ENCODE assay signal across 16 mouse cellular contexts in the genomic region with DNA sequence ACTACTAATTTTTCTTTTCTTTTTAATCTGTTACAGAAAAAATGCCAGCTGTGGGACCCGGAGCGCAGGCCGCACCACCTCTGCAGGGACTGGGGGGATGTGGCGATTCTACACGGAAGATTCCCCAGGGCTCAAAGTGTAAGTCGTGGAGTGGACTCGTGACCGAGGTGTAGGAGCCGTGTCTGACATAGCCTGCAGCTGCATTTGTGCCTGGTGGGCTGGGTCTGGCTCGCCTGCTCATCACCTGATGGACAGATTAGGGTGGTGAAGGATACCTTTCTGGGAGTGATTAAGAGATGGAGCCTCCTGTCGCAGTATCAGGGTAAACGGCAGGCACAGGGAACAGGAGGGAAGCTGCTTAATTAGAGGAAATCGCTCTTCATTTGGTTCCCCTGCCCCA. TPM values are rescaled to one million over a fixed set of nuclear protein-coding genes. Genes with fewer than 3 reads are reported as not detected.
A peak's percentile ranks its signal among the peaks of the same experiment; 100 is the strongest.
DNase-seq lines count a peak whose midpoint lies in the region.
"Had no signal": no experiment of that assay in that cellular context is flagged by ENCODE, and none has a peak within 500 bp of the region (broad histone marks: within the 10 kb centered on the region; RNA-seq: fewer than 3 reads in every experiment).

No protein-coding gene starts in this region.

- DNase-seq in heart, adult 11 months: peak; percentile 62
- no peak for DNase-seq in heart, adult 8-10 months (ENCODE audit: low spot score)
- peak; percentile 30 for DNase-seq in testis, postnatal 10 days (ENCODE audit: low spot score)
- DNase-seq in testis, postnatal 14 days (ENCODE audit: low spot score): no peak
- no peak for DNase-seq in left cerebral cortex, postnatal 10 days (ENCODE audit: extremely low spot score in 1 of 2, low spot score in 2 of 2)
- DNase-seq: adrenal gland, adult 2 months; adrenal gland, postnatal 10 days; adrenal gland, postnatal 25 days; cerebellum, adult 11 months; cerebellum, adult 18-20 months; cerebellum, adult 8-10 months; cerebellum, adult 9-11 months; cerebellum, postnatal 14 days; cerebellum, postnatal 36 days; embryo, embryonic 11 days; forebrain, postnatal 0 days had no signal

- intact Hi-C loops in left cerebral cortex, postnatal 10 days (cut with DNase I): no loop called here

RNA-seq across cellular contexts. Expression of a gene that starts 5.6 kb away (rescaled TPM):
- total RNA-seq in heart, adult 8-10 months (2022): 10 to 100 TPM; 19.1 to 25.0 (median 19.2) TPM
- 10 to 100 TPM; 60.1 to 66.0 TPM for total RNA-seq in left cerebral cortex, postnatal 10 days (2021)

RNA-seq across cellular contexts. Expression of a gene that starts 6.0 kb away (rescaled TPM):
- total RNA-seq in heart, adult 8-10 months (2022): 1 to 10 TPM; 5.5 to 6.7 (median 5.7) TPM
- 100 to 1,000 TPM; 166 to 168 TPM for total RNA-seq in left cerebral cortex, postnatal 10 days (2021)

Comparison
In these comparisons a context has a peak if more than half of its experiments do, and no peak if none do; other contexts are left out.
1. DNase-seq: peak in heart, adult 11 months (single experiment) and testis, postnatal 10 days (single experiment); none in heart, adult 8-10 months (single experiment), testis, postnatal 14 days (single experiment) and left cerebral cortex, postnatal 10 days (0 of 2).
2. RNA of a gene that starts 6.0 kb away (total RNA-seq): 166 to 168 TPM in left cerebral cortex, postnatal 10 days; 5.5 to 6.7 TPM in heart, adult 8-10 months; every median in the first group is over 10 times any median in the second.